Mouse (Mus musculus) CD4-positive helper T cell, adult 2 months (primary cell): ENCODE measurements around the gene Ipo8.

ENCODE experiments used
- DNase-seq: peaks from one replicate; pipeline ENCODE4 v3.0.0-alpha.2; 2012; ENCODE audit warnings: low read depth, missing footprints, low spot score

Ipo8 gene

GRCm38 (mm10) chr6:148756535-148756934 lies 74.7 kb downstream of the Ipo8 start:
- DNase-seq: no peak

- DNase-seq: no peak
These were observed 79.9 kb downstream of the Ipo8 start for GRCm38 (mm10) chr6:148751400-148751799.

GRCm38 (mm10) chr6:148750183-148750582 lies 81.1 kb downstream of the Ipo8 start:
- no peak for DNase-seq

- DNase-seq: no peak
These were observed 90.6 kb downstream of the Ipo8 start for GRCm38 (mm10) chr6:148740521-148741226.

GRCm38 (mm10) chr6:148736390-148736789 lies 94.9 kb downstream of the Ipo8 start:
- no peak for DNase-seq

- no peak for DNase-seq
These were observed 97.3 kb downstream of the Ipo8 start for GRCm38 (mm10) chr6:148734012-148734411.

GRCm38 (mm10) chr6:148732920-148733319 lies 98.3 kb downstream of the Ipo8 start:
- DNase-seq: no peak

GRCm38 (mm10) chr6:148728571-148728970 lies 102.7 kb downstream of the Ipo8 start:
- no peak for DNase-seq

GRCm38 (mm10) chr6:148727871-148728524 lies 103.3 kb downstream of the Ipo8 start:
- no peak for DNase-seq

GRCm38 (mm10) chr6:148724453-148724852 lies 106.8 kb downstream of the Ipo8 start:
- DNase-seq: no peak
